Mouse (Mus musculus): ENCODE data around the gene Snrpg.

DNA sequence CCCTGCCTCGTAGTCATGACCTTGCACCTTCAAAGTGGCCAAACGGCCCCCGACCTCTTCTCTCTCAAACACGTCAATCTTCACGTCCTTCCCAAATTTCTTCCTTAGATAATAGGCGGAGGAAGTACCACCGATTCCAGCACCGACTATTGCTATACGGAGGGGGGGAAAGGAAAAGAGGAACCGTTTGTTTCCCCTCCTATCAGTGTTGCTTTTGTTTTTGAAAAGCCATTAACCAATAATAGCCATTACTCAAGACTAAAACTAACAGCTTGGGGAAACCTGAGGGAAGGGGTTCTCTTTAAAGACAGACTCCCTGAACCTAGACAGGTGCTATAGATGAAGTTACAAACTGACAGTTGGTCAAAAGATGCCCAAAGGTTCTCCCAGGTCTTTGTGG is 24.9 kb downstream of the Snrpg start:
- no peak for TF ChIP-seq CTCF (IDR thresholded peaks at IDR 0.05; ENCODE audit: low read depth)
- no peak for TF ChIP-seq EP300 (IDR thresholded peaks at IDR 0.05; ENCODE audit: low read depth)
